Mouse (Mus musculus) gastrocnemius, adult 8-10 months (tissue): ENCODE results near the gene Mff. TPM values are rescaled to one million over a fixed set of nuclear protein-coding genes. Genes with fewer than 3 reads are reported as not detected.

Experiments
- DNase-seq, 2 experiments: peaks; one replicate each; pipeline ENCODE4 v3.0.0; 2022; ENCODE audit warnings: low spot score in 2 of 2
- total RNA-seq, 4 experiments: library from RNA; stranded (reverse); gene quantifications; 2 replicates each; pipeline ENCODE4 v1.2.4; 2022

Gene Mff
- total RNA-seq, result 100 to 1,000 TPM; 118 to 174 (median 140) TPM

DNA sequence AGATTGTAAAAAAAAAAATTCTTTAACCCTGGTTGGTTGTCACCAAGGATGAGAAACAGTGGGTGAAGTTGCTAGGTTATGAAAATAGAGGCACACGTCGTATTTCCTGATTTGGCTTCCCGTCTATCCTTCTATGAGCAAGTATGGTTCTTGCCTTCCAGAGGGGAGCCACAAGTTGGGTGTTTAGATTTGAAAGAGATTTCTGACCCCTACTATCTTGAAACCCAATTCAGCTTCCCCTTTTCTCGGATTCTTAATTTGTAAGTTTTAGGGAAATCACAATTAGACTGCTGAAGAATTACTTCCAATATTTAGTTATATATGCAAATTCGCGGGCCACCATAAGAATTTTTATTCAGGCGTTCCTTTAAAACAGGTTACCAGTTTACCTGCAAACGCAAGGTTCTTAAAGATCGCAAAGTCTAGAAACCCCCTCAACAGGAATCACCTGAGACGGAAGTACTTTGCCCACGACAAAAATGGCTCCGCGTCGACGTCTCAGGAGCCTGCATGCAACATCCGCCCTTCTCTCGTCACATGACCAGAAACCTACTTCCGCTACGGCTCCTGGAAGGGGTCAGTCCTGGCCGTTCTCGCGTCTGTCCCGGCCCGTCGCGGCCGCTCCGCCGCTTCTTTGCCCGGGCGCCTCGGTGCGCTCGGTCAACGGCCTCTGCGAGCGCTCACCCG is at the start of gene Mff:
Mff (plus strand) TSS at position 552 of the 687 bp plus-strand sequence.
- DNase-seq, result peak; percentile 84

- DNase-seq, result no peak
Measured at GRCm38 (mm10) chr1:82686328-82686727, 38.4 kb upstream of the Mff start.

DNA sequence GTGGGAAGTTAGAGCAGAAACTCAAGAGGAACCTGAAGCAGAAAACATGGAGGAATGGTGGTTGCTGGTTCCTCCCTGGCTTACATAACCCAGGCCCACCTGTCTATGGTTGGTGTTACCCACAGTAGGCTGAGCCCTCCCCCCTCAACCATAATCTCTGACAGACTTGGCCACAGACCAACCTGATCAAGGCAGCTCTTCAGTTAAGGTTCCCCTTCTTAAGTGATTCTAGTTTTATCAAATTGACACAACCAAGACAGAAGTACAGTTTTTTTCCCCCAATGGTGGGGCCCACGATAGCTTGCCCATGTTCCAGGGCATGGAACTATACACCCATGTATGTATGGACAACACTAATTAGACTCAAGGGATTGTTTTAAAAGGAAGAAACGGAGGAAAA is 37.8 kb upstream of the Mff start:
- DNase-seq, result no peak

DNA sequence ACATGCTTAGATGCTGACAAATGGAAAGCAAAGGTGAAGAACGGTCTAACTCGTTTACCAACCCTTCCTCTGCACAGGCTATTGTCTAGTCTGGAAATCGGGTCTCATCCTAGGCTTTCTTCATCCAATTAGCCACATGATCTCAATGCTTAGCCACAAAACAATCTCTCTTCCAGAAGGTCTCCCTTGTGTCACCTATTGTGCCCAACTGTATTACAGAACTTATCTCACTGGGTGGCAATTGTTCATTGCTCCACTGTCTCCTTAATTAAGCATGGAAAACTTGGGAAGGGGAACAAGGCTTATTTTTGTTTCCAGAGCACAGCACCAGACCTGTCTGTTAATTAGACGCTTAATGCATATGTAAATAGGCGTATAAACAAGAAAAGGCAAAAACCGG is 36.8 kb upstream of the Mff start:
- DNase-seq, result no peak

GRCm38 (mm10) chr1:82695915-82696314 is 28.8 kb upstream of the Mff start:
- DNase-seq, result no peak

GRCm38 (mm10) chr1:82717816-82718512 is 6.7 kb upstream of the Mff start:
- DNase-seq, result no peak

- peak; percentile 69 to 74 for DNase-seq
Measured at GRCm38 (mm10) chr1:82725026-82725874, 560 bp downstream of the Mff start.

DNA sequence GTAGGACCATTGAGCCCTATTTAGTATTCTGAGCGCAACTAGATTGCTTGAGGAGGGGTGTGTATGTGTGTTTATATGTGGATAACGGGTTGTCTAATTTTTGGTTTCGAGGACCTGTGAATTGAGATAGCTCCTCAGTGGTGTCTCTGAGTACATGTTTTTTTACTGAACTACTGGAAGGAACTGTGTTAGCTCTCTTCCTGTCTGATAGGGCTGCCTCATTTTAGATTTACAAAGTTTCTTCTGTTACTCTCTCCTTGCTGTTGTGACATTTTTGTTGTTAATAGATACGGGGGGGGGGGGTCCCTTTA is 1.1 kb downstream of the Mff start:
- DNase-seq, result no peak

- no peak for DNase-seq
Measured at GRCm38 (mm10) chr1:82726482-82726881, 1.8 kb downstream of the Mff start.

DNA sequence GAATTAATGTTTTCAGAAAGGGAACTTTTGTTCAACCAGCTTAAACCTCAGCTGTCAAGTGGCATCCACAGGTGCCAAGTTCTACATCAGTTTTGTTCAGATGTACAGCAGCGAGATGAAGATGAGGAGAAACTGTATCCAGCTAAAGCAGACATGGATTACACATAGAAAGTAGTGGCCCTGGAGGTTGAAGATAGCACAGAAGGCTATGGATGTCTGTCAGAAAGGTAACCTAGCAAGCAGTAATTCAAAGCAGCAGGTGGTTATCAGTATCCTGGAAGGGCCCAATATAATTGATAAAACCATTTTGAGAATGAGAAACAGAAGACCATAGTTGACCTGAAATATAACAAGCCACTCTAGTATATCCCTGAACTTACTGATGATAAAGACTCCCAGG is 8.7 kb downstream of the Mff start:
- DNase-seq, result no peak

- DNase-seq, result no peak
Measured at GRCm38 (mm10) chr1:82738066-82738465, 13.4 kb downstream of the Mff start.

DNA sequence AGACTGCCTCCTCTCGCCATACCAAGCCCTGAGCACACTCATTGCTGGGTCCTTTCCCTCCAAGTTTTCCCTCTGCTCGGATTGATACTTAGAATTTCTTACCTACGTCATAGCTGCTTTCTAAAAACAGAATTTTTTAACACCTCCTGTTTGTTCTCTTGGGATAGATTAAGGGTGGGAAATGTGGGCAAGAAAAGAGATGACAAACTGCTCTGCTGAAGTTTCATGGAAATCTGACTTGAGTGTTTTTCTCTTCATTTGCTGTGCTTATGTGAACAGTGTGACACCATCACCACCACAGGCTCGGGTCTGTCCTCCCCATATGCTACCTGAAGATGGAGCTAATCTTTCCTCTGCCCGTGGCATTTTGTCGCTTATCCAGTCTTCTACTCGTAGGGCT is 16.8 kb downstream of the Mff start:
- DNase-seq, result no peak

- DNase-seq, result no peak
Measured at GRCm38 (mm10) chr1:82743962-82744361, 19.3 kb downstream of the Mff start.

GRCm38 (mm10) chr1:82746408-82746807 is 21.7 kb downstream of the Mff start:
- DNase-seq, result no peak

- DNase-seq, result no peak
Measured at GRCm38 (mm10) chr1:82747714-82748452, 23.2 kb downstream of the Mff start.

DNA sequence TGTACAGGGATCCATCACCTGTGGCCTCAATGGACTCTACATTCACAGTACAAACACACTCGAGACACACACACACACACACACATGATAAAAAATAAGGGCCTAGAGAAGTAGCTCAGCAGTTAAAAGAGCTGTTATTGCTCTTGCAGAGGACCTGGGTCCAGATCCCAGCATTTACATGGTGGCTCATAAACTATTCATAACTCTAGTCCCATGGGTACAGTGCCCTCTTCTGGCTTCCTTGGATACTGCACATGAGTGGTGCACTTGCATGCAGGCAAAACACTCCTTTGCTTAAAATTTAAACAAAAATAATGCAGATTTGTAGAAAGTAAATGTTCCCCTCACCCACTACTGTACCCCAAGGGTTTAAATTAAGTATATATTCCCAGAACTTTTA is 34.8 kb downstream of the Mff start:
- no peak for DNase-seq

- no peak for DNase-seq
Measured at GRCm38 (mm10) chr1:82761454-82762169, 36.9 kb downstream of the Mff start.

DNA sequence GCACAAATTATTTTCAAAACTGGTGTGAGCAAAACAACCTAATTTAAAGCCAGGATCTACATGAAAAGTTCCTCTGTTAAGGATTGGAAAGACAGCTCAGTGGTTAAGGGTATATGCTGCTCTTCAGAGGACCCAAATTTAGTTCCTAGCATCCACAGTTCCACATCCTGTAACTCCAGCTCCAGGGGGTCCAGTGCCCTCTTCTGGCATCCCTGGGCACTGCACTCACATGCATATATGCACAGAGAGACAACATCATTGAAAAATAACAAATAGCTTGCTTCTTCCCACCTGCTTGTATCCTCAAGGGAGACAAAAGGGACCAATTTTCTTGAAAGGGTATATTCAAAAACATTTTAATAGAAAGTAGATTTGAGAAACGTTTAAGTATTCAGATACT is 37.6 kb downstream of the Mff start:
- no peak for DNase-seq

DNA sequence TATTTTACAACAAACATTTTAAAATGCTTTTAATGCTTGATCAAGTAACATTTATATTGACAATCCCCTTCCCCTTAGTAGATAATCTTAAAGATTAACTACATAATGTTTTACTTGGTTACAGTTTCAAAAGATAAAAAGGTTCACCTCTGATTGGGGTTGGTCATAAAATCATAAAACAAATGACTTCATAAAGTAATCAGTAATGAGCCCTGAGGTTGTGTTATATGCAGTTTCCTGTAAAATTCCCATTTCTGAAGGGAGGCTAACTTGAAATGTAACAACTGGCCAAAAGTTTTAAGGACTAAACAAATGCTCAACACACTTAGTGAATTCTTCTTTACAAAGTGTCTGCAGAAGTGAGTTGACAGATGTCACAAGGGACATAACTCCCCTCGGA is 41.5 kb downstream of the Mff start:
- no peak for DNase-seq

DNA sequence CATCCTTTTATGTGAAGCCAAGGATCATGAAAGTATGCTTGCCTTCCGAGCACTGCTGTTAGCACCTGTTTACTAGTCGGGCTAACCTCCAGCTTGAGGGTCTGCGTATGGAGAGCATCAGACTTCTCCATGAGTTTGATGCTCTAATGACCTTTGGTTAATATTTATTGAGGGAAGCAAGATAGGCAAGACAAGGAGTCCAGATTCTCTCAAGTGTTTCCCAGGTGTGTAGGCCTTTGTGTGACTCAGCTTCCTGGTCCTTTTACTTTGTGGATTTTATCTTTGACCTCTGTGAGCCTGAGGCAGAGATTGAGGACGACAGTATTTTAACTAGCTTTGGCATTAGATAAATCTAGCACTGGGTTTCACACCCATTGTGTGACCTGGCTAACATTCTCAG is 42.0 kb downstream of the Mff start:
- DNase-seq, result no peak

- no peak for DNase-seq
Measured at GRCm38 (mm10) chr1:82768269-82768668, 43.6 kb downstream of the Mff start, which contains the start of gene Tm4sf20. TSS of gene Tm4sf20 (minus strand) at chr1:82768461.
